Comparison of ENCODE assay signal across 8 mouse cellular contexts in the genomic region with DNA sequence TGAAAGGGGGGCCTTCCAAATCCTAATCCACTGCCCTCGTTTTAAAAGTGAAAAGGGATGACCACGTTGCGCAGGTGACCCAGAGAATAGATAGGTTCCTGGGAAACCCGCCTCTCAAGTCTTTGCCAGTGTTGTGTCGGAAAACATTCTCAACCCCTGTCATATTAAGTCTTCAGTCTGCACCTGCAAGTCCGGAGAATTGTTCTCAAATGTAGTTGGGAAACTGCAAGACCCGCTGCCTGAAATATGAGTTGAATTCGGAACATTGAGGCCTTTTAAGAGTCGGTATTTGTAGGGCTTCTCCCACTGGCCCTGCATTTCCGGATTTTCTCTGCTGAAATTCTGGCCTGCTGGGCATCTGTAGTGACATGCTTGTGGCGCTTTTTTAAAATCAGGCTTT. TPM values are rescaled to one million over a fixed set of nuclear protein-coding genes. Genes with fewer than 3 reads are reported as not detected.
DNase-seq lines count a peak whose midpoint lies in the region; ATAC-seq and TF ChIP-seq lines count a peak whose summit lies in the region.

No protein-coding gene starts in this region.

- ATAC-seq in megakaryocyte, adult 5-6 weeks (ENCODE audit: poor library complexity, severe bottlenecking), result no peak
- no peak for ATAC-seq in kidney, embryonic 16.5 days (ENCODE audit: low FRiP score, low TSS enrichment)
- no peak for ATAC-seq in lung, embryonic 14.5 days (ENCODE audit: insufficient read depth)
- ATAC-seq in stomach, embryonic 16.5 days (ENCODE audit: insufficient read depth, low FRiP score), result no peak

- H3K27me3 ChIP-seq in megakaryocyte, embryonic 14.5 days (replicated peaks), result no peaks in the 10 kb centered on the region
- H3K27me3 ChIP-seq in forebrain, embryonic 10.5 days (ENCODE audit: poor library complexity, severe bottlenecking), result no peaks in the 10 kb centered on the region
- H3K27me3 ChIP-seq in kidney, embryonic 16.5 days (ENCODE audit: insufficient read depth, low read length), result no peaks in the 10 kb centered on the region
- H3K27me3 ChIP-seq in lung, embryonic 14.5 days (ENCODE audit: insufficient read depth, low read length), result no peaks in the 10 kb centered on the region
- H3K27me3 ChIP-seq in stomach, embryonic 16.5 days (ENCODE audit: control insufficient read depth, insufficient read depth, low read length), result no peaks in the 10 kb centered on the region

- peak; percentile 14 to 21 for DNase-seq in adrenal gland, postnatal 36 days
- no peak for DNase-seq in forebrain, embryonic 10.5 days (ENCODE audit: extremely low spot score, low spot score)
- peak; percentile 63 for DNase-seq in lung, embryonic 14.5 days
- no peak for DNase-seq in ovary, postnatal 14 days (ENCODE audit: low spot score)

- no peaks in the 10 kb centered on the region for H3K9me3 ChIP-seq in megakaryocyte, embryonic 14.5 days
- no peaks in the 10 kb centered on the region for H3K9me3 ChIP-seq in forebrain, embryonic 10.5 days
- H3K9me3 ChIP-seq in kidney, embryonic 16.5 days (ENCODE audit: low read length), result no peaks in the 10 kb centered on the region
- H3K9me3 ChIP-seq in lung, embryonic 14.5 days (ENCODE audit: low read depth, low read length), result no peaks in the 10 kb centered on the region
- no peaks in the 10 kb centered on the region for H3K9me3 ChIP-seq in stomach, embryonic 16.5 days (replicated peaks; ENCODE audit: control insufficient read depth, low read length)

- H3K27ac ChIP-seq in forebrain, embryonic 10.5 days, result peak overlapping the region; percentile 100
- H3K27ac ChIP-seq in kidney, embryonic 16.5 days (ENCODE audit: low read length), result peak overlapping the region; percentile 97
- H3K27ac ChIP-seq in lung, embryonic 14.5 days (ENCODE audit: low read depth), result peak overlapping the region; percentile 95
- H3K27ac ChIP-seq in stomach, embryonic 16.5 days (ENCODE audit: low read length), result peak overlapping the region; percentile 98

- peak overlapping the region; percentile 99 for H3K4me3 ChIP-seq in megakaryocyte, embryonic 14.5 days (replicated peaks)
- peak overlapping the region; percentile 92 for H3K4me3 ChIP-seq in forebrain, embryonic 10.5 days
- H3K4me3 ChIP-seq in kidney, embryonic 16.5 days (ENCODE audit: low read length), result peak overlapping the region; percentile 67
- peak overlapping the region; percentile 95 for H3K4me3 ChIP-seq in lung, embryonic 14.5 days (ENCODE audit: low read depth, low read length)
- peak overlapping the region; percentile 100 for H3K4me3 ChIP-seq in stomach, embryonic 16.5 days (replicated peaks; ENCODE audit: low read length)

- peak overlapping the region; percentile 80 for H3K4me2 ChIP-seq in kidney, embryonic 16.5 days (replicated peaks; ENCODE audit: low read depth, low read length)
- peak overlapping the region; percentile 86 for H3K4me2 ChIP-seq in lung, embryonic 14.5 days
- H3K4me2 ChIP-seq in stomach, embryonic 16.5 days (ENCODE audit: low read depth, low read length), result peak overlapping the region; percentile 77

- peaks cover 32% of the 10 kb centered on the region for H3K4me1 ChIP-seq in megakaryocyte, embryonic 14.5 days
- peaks cover 19% of the 10 kb centered on the region for H3K4me1 ChIP-seq in forebrain, embryonic 10.5 days
- H3K4me1 ChIP-seq in kidney, embryonic 16.5 days (ENCODE audit: insufficient read depth, low read length), result peaks cover 15% of the 10 kb centered on the region
- H3K4me1 ChIP-seq in lung, embryonic 14.5 days (ENCODE audit: insufficient read depth), result no peaks in the 10 kb centered on the region
- H3K4me1 ChIP-seq in stomach, embryonic 16.5 days (ENCODE audit: control insufficient read depth, insufficient read depth, low read length), result peaks cover 7% of the 10 kb centered on the region; the same call in 1 of the 2 replicates

- 4% methylated on average over 11 of the region's 11 CpGs for WGBS in forebrain, embryonic 10.5 days
- WGBS in kidney, embryonic 16.5 days, result 4% methylated on average over 11 of the region's 11 CpGs
- WGBS in lung, embryonic 14.5 days, result 5% methylated on average over 11 of the region's 11 CpGs
- 4% methylated on average over 11 of the region's 11 CpGs for WGBS in stomach, embryonic 16.5 days

- H3K36me3 ChIP-seq in megakaryocyte, embryonic 14.5 days (replicated peaks; ENCODE audit: low read length), result peaks cover 23% of the 10 kb centered on the region
- H3K36me3 ChIP-seq in forebrain, embryonic 10.5 days (replicated peaks), result peaks cover 18% of the 10 kb centered on the region
- peaks cover 11% of the 10 kb centered on the region; the same call in 1 of the 2 replicates for H3K36me3 ChIP-seq in kidney, embryonic 16.5 days (ENCODE audit: insufficient read depth, low read length)
- H3K36me3 ChIP-seq in lung, embryonic 14.5 days (ENCODE audit: insufficient read depth), result peaks cover 14% of the 10 kb centered on the region
- H3K36me3 ChIP-seq in stomach, embryonic 16.5 days (ENCODE audit: control insufficient read depth, insufficient read depth, low read length), result peaks cover 6% of the 10 kb centered on the region; the same call in 1 of the 2 replicates

- no peak for TF ChIP-seq CTCF in lung, embryonic 14.5 days (IDR thresholded peaks at IDR 0.05; ENCODE audit: low read depth)

- H3K9ac ChIP-seq in kidney, embryonic 16.5 days (replicated peaks; ENCODE audit: low read length), result peak overlapping the region; percentile 86
- peak overlapping the region; percentile 76 for H3K9ac ChIP-seq in lung, embryonic 14.5 days
- peak overlapping the region; percentile 94 for H3K9ac ChIP-seq in stomach, embryonic 16.5 days (ENCODE audit: low read length)

RNA-seq across cellular contexts. Expression of gene Ints6, which starts 1.0 kb away (rescaled TPM):
- 3.7 and 19.1 TPM in 2 replicates for polyA plus RNA-seq in megakaryocyte, embryonic 14.5 days (2012; ENCODE audit: insufficient read depth, low replicate concordance)
- 37.5 and 53.5 TPM in 2 replicates for total RNA-seq in megakaryocyte, adult 5-6 weeks (2015)
- 44.8 and 52.9 TPM in 2 replicates for total RNA-seq in megakaryocyte, adult 5-6 weeks (2017)
- total RNA-seq in adrenal gland, postnatal 36 days (2021), result 10 to 100 TPM; 42.0 to 63.8 TPM
- polyA plus RNA-seq in forebrain, embryonic 10.5 days (2016; fragmentation: Nextera tagmentation; extraction: Ambion mirVana), result 23.5 and 23.9 TPM in 2 replicates
- 22.9 and 25.6 TPM in 2 replicates for polyA plus RNA-seq in kidney, embryonic 16.5 days (2015; fragmentation: Nextera tagmentation; extraction: Ambion mirVana)
- polyA plus RNA-seq in lung, embryonic 14.5 days (2014; fragmentation: Nextera tagmentation; extraction: Ambion mirVana), result 29.4 and 35.2 TPM in 2 replicates
- polyA plus RNA-seq in stomach, embryonic 16.5 days (2015; fragmentation: Nextera tagmentation; extraction: Ambion mirVana), result 17.2 and 20.4 TPM in 2 replicates

Comparison
In these comparisons a context has a peak if more than half of its experiments do, and no peak if none do; other contexts are left out.
1. DNase-seq: peak in adrenal gland, postnatal 36 days (2 of 2) and lung, embryonic 14.5 days (single experiment); none in forebrain, embryonic 10.5 days (single experiment) and ovary, postnatal 14 days (single experiment).
2. Peak in every context shown above with its lines, with median percentiles within 50 percentile points of each other: H3K4me3 ChIP-seq, H3K27ac ChIP-seq, H3K4me2 ChIP-seq and H3K9ac ChIP-seq.